Mouse (Mus musculus) G1E (cell line): ENCODE data around the gene Smg6. TPM values are rescaled to one million over a fixed set of nuclear protein-coding genes. Genes with fewer than 3 reads are reported as not detected.

ENCODE experiments used
- ATAC-seq: 2 replicates; pipeline ENCODE4 v1.8.0; 2016; ENCODE audit warnings: mild to moderate bottlenecking; ENCODE audit not compliant: insufficient number of reproducible peaks, poor library complexity, low FRiP score, severe bottlenecking; ENCODE audit errors: extremely low read depth
- DNase-seq: peaks from one replicate; pipeline ENCODE4 v3.0.0; 2012; ENCODE audit warnings: low spot score
- H3K27me3 ChIP-seq: 2 replicates; pipeline ENCODE4 v1.6.1; 2012; ENCODE audit warnings: mild to moderate bottlenecking, low read length, inconsistent platforms; ENCODE audit not compliant: insufficient read depth
- H3K36me3 ChIP-seq: replicated peaks from 2 replicates; pipeline ENCODE3; 2012; ENCODE audit warnings: mild to moderate bottlenecking, inconsistent platforms
- H3K4me1 ChIP-seq: 2 replicates; pipeline ENCODE4 v1.6.1; 2012; ENCODE audit warnings: low read depth, low read length, inconsistent platforms, mixed read lengths; ENCODE audit not compliant: insufficient read depth
- H3K4me3 ChIP-seq: 2 replicates; pipeline ENCODE4 v1.5.1; 2012; ENCODE audit warnings: low read depth, mild to moderate bottlenecking, inconsistent platforms, low read length, moderate library complexity, mixed read lengths
- H3K9me3 ChIP-seq: replicated peaks from 2 replicates; pipeline ENCODE4 v1.6.1; 2012; ENCODE audit warnings: inconsistent platforms
- CTCF ChIP-seq: IDR thresholded peaks from 2 replicates; pipeline ENCODE4 v1.5.1; 2012; ENCODE audit warnings: low read depth, low read length, inconsistent platforms, mixed read lengths
- GATA1 ChIP-seq: IDR thresholded peaks from 2 replicates; pipeline ENCODE4 v1.6.1; 2012; ENCODE audit warnings: borderline replicate concordance, low read length, inconsistent platforms, mixed read lengths
- GATA2 ChIP-seq: IDR thresholded peaks from 2 replicates; pipeline ENCODE4 v1.6.1; 2012; ENCODE audit warnings: low read depth, low read length, inconsistent platforms, borderline replicate concordance
- POLR2AphosphoS5 ChIP-seq: IDR thresholded peaks from 2 replicates; pipeline ENCODE4 v1.6.1; 2012; ENCODE audit warnings: low read depth, low read length, inconsistent platforms; ENCODE audit not compliant: insufficient replicate concordance
- TAL1 ChIP-seq: conservative IDR thresholded peaks from 2 replicates; pipeline ENCODE4 v1.6.1; 2012; ENCODE audit warnings: low read depth, low read length, inconsistent platforms, mixed read lengths
- polyA plus RNA-seq: library from polyadenylated mRNA; stranded (reverse); fragments of >175 nt; gene quantifications from 2 replicates; pipeline ENCODE4 v1.2.3, GENCODE M21; 2012
- total RNA-seq, 2 experiments: library from RNA; stranded (forward) in 1 of 2; stranded (reverse) in 1 of 2; fragments of 200-1000 nt in 1 of 2; fragments of >200 nt in 1 of 2; fragmentation: Nextera tagmentation in 1 of 2; gene quantifications; 2 replicates each; pipeline ENCODE4 v1.2.3; 2014 to 2017

Smg6 gene
- total and polyA plus RNA-seq, 3 experiments = 17.4 to 54.3 (median 42.1) TPM

- ATAC-seq = no peak
These were observed 278.8 kb downstream of the Smg6 start for GRCm38 (mm10) chr11:75204472-75204871.

GRCm38 (mm10) chr11:75206347-75206746 lies 280.7 kb downstream of the Smg6 start:
- Histone ChIP-seq H3K36me3 (no peaks in the 10 kb centered on the region), H3K27me3 (peaks cover 57% of the 10 kb centered on the region), H3K4me3 (no peak overlapping the region), H3K4me1 (peaks cover 11% of the 10 kb centered on the region), H3K9me3 (no peaks in the 10 kb centered on the region)
- TF ChIP-seq POLR2AphosphoS5 (no peak), GATA1 (no peak), CTCF (no peak), TAL1 (no peak), GATA2 (no peak)
- ATAC-seq (no peak), DNase-seq (no peak)

More at GRCm38 (mm10) chr11:75204472-75204871, 278.8 kb downstream of the Smg6 start:
- TF ChIP-seq GATA2 = no peak
- no peak for TF ChIP-seq GATA1
- no peak for TF ChIP-seq CTCF
- TF ChIP-seq TAL1 = no peak
- no peak for TF ChIP-seq POLR2AphosphoS5
- Histone ChIP-seq H3K36me3 (no peaks in the 10 kb centered on the region), H3K27me3 (peaks cover 63% of the 10 kb centered on the region), H3K9me3 (no peaks in the 10 kb centered on the region), H3K4me1 (peaks cover 11% of the 10 kb centered on the region), H3K4me3 (no peak overlapping the region)
- no peak for DNase-seq

- Histone ChIP-seq H3K27me3 (peaks cover 57% of the 10 kb centered on the region), H3K4me3 (no peak overlapping the region), H3K9me3 (no peaks in the 10 kb centered on the region), H3K4me1 (peaks cover 10% of the 10 kb centered on the region), H3K36me3 (no peaks in the 10 kb centered on the region)
- DNase-seq (no peak), ATAC-seq (no peak)
- no peak for TF ChIP-seq TAL1
- no peak for TF ChIP-seq GATA2
- no peak for TF ChIP-seq GATA1
- no peak for TF ChIP-seq CTCF
- no peak for TF ChIP-seq POLR2AphosphoS5
These were observed 283.7 kb downstream of the Smg6 start for GRCm38 (mm10) chr11:75209363-75209762.

- TF ChIP-seq TAL1 (no peak), POLR2AphosphoS5 (no peak), GATA2 (no peak), GATA1 (no peak), CTCF (no peak)
- Histone ChIP-seq H3K27me3 (peaks cover 56% of the 10 kb centered on the region), H3K4me3 (no peak overlapping the region), H3K4me1 (peaks cover 2% of the 10 kb centered on the region), H3K9me3 (no peaks in the 10 kb centered on the region), H3K36me3 (no peaks in the 10 kb centered on the region)
- DNase-seq (no peak), ATAC-seq (no peak)
These were observed 284.5 kb downstream of the Smg6 start for GRCm38 (mm10) chr11:75210093-75210492.

- Histone ChIP-seq H3K36me3 (no peaks in the 10 kb centered on the region), H3K4me3 (no peak overlapping the region), H3K4me1 (no peaks in the 10 kb centered on the region; the same call in none of the 2 replicates), H3K9me3 (no peaks in the 10 kb centered on the region), H3K27me3 (peaks cover 57% of the 10 kb centered on the region)
- DNase-seq = no peak
- no peak for TF ChIP-seq TAL1
- no peak for TF ChIP-seq CTCF
- no peak for TF ChIP-seq GATA1
- TF ChIP-seq POLR2AphosphoS5 = no peak
- TF ChIP-seq GATA2 = no peak
- no peak for ATAC-seq
These were observed 285.1 kb downstream of the Smg6 start for GRCm38 (mm10) chr11:75210755-75211154.

GRCm38 (mm10) chr11:75212031-75212667 lies 286.5 kb downstream of the Smg6 start:
- H3K36me3 ChIP-seq = no peaks in the 10 kb centered on the region
- TF ChIP-seq GATA2 (no peak), GATA1 (no peak), CTCF (no peak), POLR2AphosphoS5 (no peak), TAL1 (no peak)
- ATAC-seq (no peak), DNase-seq (no peak)
- no peaks in the 10 kb centered on the region; the same call in 1 of the 2 replicates for H3K4me1 ChIP-seq
- no peak overlapping the region for H3K4me3 ChIP-seq
- no peaks in the 10 kb centered on the region for H3K9me3 ChIP-seq
- peaks cover 57% of the 10 kb centered on the region for H3K27me3 ChIP-seq

GRCm38 (mm10) chr11:75212876-75213275 lies 287.3 kb downstream of the Smg6 start:
- no peaks in the 10 kb centered on the region for H3K9me3 ChIP-seq
- no peak for DNase-seq
- ATAC-seq = no peak
- no peak for TF ChIP-seq TAL1
- no peak for TF ChIP-seq GATA1
- TF ChIP-seq CTCF = no peak
- TF ChIP-seq POLR2AphosphoS5 = no peak
- no peak overlapping the region for H3K4me3 ChIP-seq
- peaks cover 62% of the 10 kb centered on the region for H3K27me3 ChIP-seq
- H3K4me1 ChIP-seq = no peaks in the 10 kb centered on the region; the same call in 1 of the 2 replicates
- H3K36me3 ChIP-seq = no peaks in the 10 kb centered on the region
